Mouse (Mus musculus) liver, embryonic 14.5 days (tissue): ENCODE measurements around the gene Eefsec.

ENCODE experiments used
- CTCF ChIP-seq: IDR thresholded peaks from 2 replicates; pipeline ENCODE4 v1.5.1; 2016; ENCODE audit warnings: antibody characterized with exemption, low read depth, control low read depth
- EP300 ChIP-seq: IDR thresholded peaks from 2 replicates; pipeline ENCODE4 v1.6.1; 2016; ENCODE audit warnings: antibody characterized with exemption, low read depth

- TF ChIP-seq EP300 (no peak), CTCF (no peak)
These were observed 2.1 kb downstream of the Eefsec start for GRCm38 (mm10) chr6:88444076-88444750.
